Mouse (Mus musculus) small intestine, adult 2 months (tissue): ENCODE measurements around the gene Nepro. TPM values are rescaled to one million over a fixed set of nuclear protein-coding genes. Genes with fewer than 3 reads are reported as not detected.

Source experiments
- H3K27ac ChIP-seq: fragments of 200-500 bp; 2 replicates; pipeline ENCODE4 v1.5.1; 2012; ENCODE audit warnings: low read depth, low read length, control low read depth, inconsistent platforms; ENCODE audit not compliant: insufficient read depth
- H3K27me3 ChIP-seq: fragments of 200-500 bp; 2 replicates; pipeline ENCODE4 v1.6.1; 2012; ENCODE audit warnings: mild to moderate bottlenecking, moderate library complexity, low read length, inconsistent platforms; ENCODE audit not compliant: control insufficient read depth, insufficient read depth
- H3K36me3 ChIP-seq: fragments of 200-500 bp; 2 replicates; pipeline ENCODE4 v1.6.1; 2012; ENCODE audit warnings: mild to moderate bottlenecking, low read length, control low read depth, inconsistent platforms; ENCODE audit not compliant: control insufficient read depth, insufficient read depth
- H3K4me1 ChIP-seq: fragments of 200-500 bp; 2 replicates; pipeline ENCODE4 v1.6.1; 2012; ENCODE audit warnings: low read length, inconsistent platforms, mixed read lengths; ENCODE audit not compliant: control insufficient read depth, insufficient read depth, insufficient read length
- H3K4me3 ChIP-seq: fragments of 200-500 bp; 2 replicates; pipeline ENCODE4 v1.5.1; 2012; ENCODE audit warnings: low read depth, mild to moderate bottlenecking, control low read depth, inconsistent platforms, low read length, moderate library complexity
- CTCF ChIP-seq: fragments of 200-500 bp; IDR thresholded peaks from 2 replicates; pipeline ENCODE4 v1.5.1; 2012; ENCODE audit warnings: low read depth, mild to moderate bottlenecking, control low read depth, inconsistent platforms, low read length, moderate library complexity, mixed read lengths; ENCODE audit not compliant: insufficient replicate concordance, insufficient read length; ENCODE audit errors: extremely low read depth
- POLR2A ChIP-seq: fragments of 200-500 bp; IDR thresholded peaks from 2 replicates; pipeline ENCODE4 v1.6.1; 2012; ENCODE audit warnings: low read depth, mild to moderate bottlenecking, control low read depth, inconsistent platforms, low read length, moderate library complexity
- WGBS: fragments of 180-500 bp; shearing (Covaris S2); methylation state at CpG from one replicate; pipeline ENCODE4 v1.1.7; 2018; 5-methylcytosine and 5-hydroxymethylcytosine counted together
- polyA plus RNA-seq: library from polyadenylated mRNA; depleted of rRNA; stranded (reverse); fragments of >200 nt; gene quantifications from 2 replicates; pipeline ENCODE4 v1.2.3, GENCODE M21; 2012

Nepro gene
- polyA plus RNA-seq, 1 experiment: 2.1 TPM

- Histone ChIP-seq H3K27ac (peak overlapping the region; percentile 94), H3K27me3 (no peaks in the 10 kb centered on the region), H3K4me1 (no peaks in the 10 kb centered on the region; the same call in 1 of the 2 replicates), H3K36me3 (peaks cover 7% of the 10 kb centered on the region; the same call in 1 of the 2 replicates), H3K4me3 (peak overlapping the region; percentile 82)
- TF ChIP-seq POLR2A: no peak
- TF ChIP-seq CTCF: no peak
- 2% methylated on average over 14 of the region's 14 CpGs for WGBS
Measured at GRCm38 (mm10) chr16:44745471-44745865, 21.4 kb downstream of the Nepro start.

- peaks cover 7% of the 10 kb centered on the region; the same call in 1 of the 2 replicates for H3K36me3 ChIP-seq
- no peak for TF ChIP-seq CTCF
- TF ChIP-seq POLR2A: peak; percentile 56; the same call in 1 of the 2 replicates
- H3K27ac ChIP-seq: peak within 1 kb of the TSS; percentile 94
- H3K27me3 ChIP-seq: no peaks in the 10 kb centered on the region
- H3K4me3 ChIP-seq: peak within 1 kb of the TSS; percentile 82
- under 1% methylated on average over 47 of the region's 47 CpGs for WGBS
- no peaks in the 10 kb centered on the region; the same call in 1 of the 2 replicates for H3K4me1 ChIP-seq
Measured at GRCm38 (mm10) chr16:44745866-44746562, 21.9 kb downstream of the Nepro start, which contains the start of gene Gtpbp8. TSS of gene Gtpbp8 (minus strand) at chr16:44746363.

- 45% methylated on average over 3 of the region's 3 CpGs for whole genome bisulfite sequencing
- TF ChIP-seq POLR2A (no peak), CTCF (no peak)
- no peaks in the 10 kb centered on the region; the same call in 1 of the 2 replicates for H3K4me1 ChIP-seq
- no peak overlapping the region for H3K4me3 ChIP-seq
- no peak overlapping the region for H3K27ac ChIP-seq
- no peaks in the 10 kb centered on the region for H3K27me3 ChIP-seq
- H3K36me3 ChIP-seq: no peaks in the 10 kb centered on the region
Measured at GRCm38 (mm10) chr16:44748007-44748406, 23.9 kb downstream of the Nepro start.

GRCm38 (mm10) chr16:44757700-44758099 lies 33.6 kb downstream of the Nepro start:
- Histone ChIP-seq H3K36me3 (no peaks in the 10 kb centered on the region), H3K27me3 (no peaks in the 10 kb centered on the region), H3K4me1 (no peaks in the 10 kb centered on the region), H3K27ac (no peak overlapping the region), H3K4me3 (no peak overlapping the region)
- TF ChIP-seq CTCF (no peak), POLR2A (no peak)
- 66% methylated on average over 8 of the region's 8 CpGs for WGBS

- Histone ChIP-seq H3K4me1 (no peaks in the 10 kb centered on the region), H3K27me3 (no peaks in the 10 kb centered on the region), H3K36me3 (no peaks in the 10 kb centered on the region), H3K27ac (no peak overlapping the region), H3K4me3 (no peak overlapping the region)
- TF ChIP-seq POLR2A (no peak), CTCF (no peak)
- 27% methylated on average over 1 of the region's 1 CpGs for WGBS
Measured at GRCm38 (mm10) chr16:44761811-44762210, 37.7 kb downstream of the Nepro start.

- Histone ChIP-seq H3K27me3 (no peaks in the 10 kb centered on the region), H3K4me1 (no peaks in the 10 kb centered on the region), H3K27ac (peak within 1 kb of the TSS; percentile 43), H3K4me3 (peak within 1 kb of the TSS; percentile 54), H3K36me3 (no peaks in the 10 kb centered on the region)
- no peak for TF ChIP-seq CTCF
- TF ChIP-seq POLR2A: no peak
- 66% methylated on average over 22 of the region's 22 CpGs for WGBS
Measured at GRCm38 (mm10) chr16:44765555-44766319, 41.6 kb downstream of the Nepro start, which contains the start of gene Cd200r1. TSS of gene Cd200r1 (plus strand) at chr16:44765736.

- Histone ChIP-seq H3K4me1 (no peaks in the 10 kb centered on the region), H3K36me3 (no peaks in the 10 kb centered on the region), H3K4me3 (no peak overlapping the region), H3K27me3 (no peaks in the 10 kb centered on the region), H3K27ac (no peak overlapping the region)
- WGBS: 74% methylated on average over 9 of the region's 9 CpGs
- TF ChIP-seq POLR2A (no peak), CTCF (no peak)
Measured at GRCm38 (mm10) chr16:44766320-44766892, 42.3 kb downstream of the Nepro start.
